Mouse (Mus musculus) T-cell, adult 2 months (primary cell): ENCODE data around the gene Qsox2.

Experiments
- DNase-seq: peaks from one replicate; pipeline ENCODE4 v3.0.0; 2022; ENCODE audit warnings: low spot score

The Qsox2 gene

GRCm38 (mm10) chr2:26237290-26237782 is at the start of gene Qsox2:
Gene Qsox2, minus strand, starts transcription at chr2:26237525.
- DNase-seq = peak; percentile 80

DNA sequence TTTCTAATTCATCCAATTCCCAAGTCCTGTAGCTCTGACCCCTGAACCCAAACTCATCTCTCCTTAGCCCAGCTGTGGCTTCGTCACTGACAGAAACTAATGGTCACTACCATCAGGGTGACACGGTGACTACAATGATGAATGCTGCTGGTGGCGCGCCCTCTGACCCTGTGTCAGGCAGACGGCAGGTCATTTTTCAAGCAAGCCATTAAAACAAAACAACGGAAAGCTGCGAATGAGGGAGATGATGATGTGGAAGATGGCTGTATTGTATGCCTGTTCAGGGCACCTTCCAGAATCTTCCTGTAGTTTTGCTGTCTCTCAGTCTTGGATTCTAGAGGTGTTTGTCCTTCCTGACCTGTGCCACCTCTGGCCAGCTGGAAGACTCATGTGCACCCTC is 49.1 kb upstream of the Qsox2 start:
- DNase-seq = no peak

DNA sequence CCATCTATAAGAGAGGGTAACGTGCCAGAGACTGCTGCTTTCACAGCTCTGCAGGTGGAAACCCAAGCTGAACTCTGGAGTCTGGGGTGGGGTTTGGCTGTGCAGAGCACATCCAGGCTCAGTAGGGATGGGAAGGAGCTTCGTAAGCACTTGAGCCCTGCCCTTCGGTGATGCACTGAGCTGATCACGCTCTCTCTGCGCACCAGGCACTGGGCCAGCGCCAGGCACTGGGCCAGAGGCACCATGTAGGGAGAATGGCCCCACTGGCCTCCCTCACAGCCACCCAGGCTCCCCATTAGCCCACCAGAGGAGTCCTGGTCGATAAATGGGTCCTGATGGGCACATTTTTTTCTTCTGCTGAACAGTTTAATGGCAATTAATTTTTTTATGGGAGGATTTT is 48.5 kb upstream of the Qsox2 start:
- DNase-seq = no peak

DNA sequence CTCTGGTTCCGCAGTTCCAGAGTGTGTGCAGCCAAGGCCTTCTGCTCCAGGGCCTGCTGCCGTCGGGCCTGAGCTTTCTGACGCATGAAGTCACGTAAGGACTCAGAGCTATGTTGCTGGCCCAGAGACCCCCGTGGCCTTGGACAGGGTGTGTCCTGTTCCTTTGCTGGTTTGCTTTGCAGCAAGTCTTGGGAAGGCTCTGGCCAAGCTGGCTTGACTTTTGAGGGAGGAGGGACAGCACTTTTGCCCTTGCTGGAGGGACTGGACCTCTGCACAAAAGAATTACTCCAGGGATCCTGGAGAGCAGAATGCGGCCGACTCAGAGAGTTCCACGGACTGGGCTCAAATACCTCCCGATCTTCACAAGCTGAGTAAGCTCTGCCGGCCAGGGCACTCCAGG is 43.3 kb upstream of the Qsox2 start:
- no peak for DNase-seq

DNA sequence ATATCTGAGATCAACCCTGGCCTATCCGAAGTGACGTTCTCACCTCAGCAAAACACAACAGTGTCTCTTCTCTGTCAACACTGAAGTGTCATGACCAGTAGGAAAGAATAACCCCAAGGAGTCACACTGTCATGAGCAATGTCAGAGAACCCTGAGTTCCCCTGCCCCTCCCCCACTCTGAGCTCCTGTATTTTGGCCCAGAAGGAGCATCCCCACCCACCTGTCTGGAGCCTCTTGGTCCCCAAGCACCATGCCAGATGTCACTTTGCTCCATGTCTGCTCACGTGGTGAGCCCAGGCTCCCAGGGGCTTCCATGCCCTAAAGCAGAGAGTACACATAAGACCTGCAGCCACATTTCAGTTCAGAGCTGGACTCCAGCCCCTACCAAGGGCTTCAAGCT is 42.4 kb upstream of the Qsox2 start:
- no peak for DNase-seq

- no peak for DNase-seq
Observed at GRCm38 (mm10) chr2:26273611-26274010, 36.3 kb upstream of the Qsox2 start.

DNA sequence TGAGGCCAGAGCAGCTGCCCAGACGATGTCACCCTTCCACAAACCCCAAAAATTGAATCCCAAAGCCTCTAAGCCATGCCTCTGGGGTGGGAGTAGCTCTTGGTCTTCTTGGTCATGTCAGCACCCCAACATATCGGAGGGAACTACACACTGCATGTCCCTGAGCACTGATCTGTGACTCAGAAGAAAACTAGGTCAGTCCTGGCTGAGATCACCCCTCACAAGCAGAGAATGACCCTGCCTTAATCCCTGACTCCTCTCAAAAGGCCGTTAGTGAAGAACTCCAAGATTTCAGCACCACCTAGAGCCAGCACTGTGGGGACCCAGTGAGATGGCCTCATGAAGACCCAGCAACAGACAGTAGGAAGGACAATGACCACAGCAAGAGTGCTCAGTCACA is 30.9 kb upstream of the Qsox2 start:
- DNase-seq = no peak

- no peak for DNase-seq
Observed at GRCm38 (mm10) chr2:26266066-26266742, 28.9 kb upstream of the Qsox2 start.

- no peak for DNase-seq
Observed at GRCm38 (mm10) chr2:26265095-26265494, 27.8 kb upstream of the Qsox2 start.

- no peak for DNase-seq
Observed at GRCm38 (mm10) chr2:26264646-26265045, 27.3 kb upstream of the Qsox2 start.

DNA sequence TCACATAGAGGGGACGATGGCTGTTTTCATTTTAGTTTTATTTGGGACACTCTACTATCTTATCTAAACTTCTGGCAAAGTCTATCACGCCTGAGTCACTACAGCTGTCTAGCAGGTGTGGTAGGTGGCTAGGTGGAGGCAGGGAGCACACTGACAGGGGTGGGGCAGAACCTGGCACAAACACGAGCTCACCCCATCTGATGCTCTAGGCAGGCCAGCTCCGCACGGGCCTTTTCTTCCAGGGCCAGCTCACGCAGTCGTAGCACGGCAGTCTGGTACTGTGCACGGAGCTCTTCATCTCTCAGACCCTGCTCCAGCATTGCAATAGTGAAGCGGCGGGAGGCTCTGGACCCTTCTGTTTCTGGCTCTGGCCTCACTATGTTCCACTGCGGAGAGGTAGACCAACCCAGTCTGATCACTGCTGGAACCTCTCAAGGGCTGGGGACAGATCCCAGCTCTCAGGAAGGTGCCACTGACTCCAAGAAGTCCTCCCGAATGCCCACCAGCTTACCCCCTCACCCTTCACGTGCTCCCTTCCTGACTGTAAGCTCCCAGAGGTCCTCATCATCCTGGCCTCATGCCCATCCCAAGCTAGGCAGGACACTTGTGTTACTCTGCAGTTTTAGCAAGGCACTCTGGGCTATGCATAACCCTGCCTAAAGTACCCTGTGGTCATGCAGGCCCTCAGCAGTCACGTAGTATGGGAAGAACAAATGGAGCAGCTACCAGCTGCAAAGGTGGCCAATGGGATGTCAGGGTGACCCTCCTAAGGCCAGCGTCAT is 20.2 kb upstream of the Qsox2 start:
- DNase-seq = no peak

DNA sequence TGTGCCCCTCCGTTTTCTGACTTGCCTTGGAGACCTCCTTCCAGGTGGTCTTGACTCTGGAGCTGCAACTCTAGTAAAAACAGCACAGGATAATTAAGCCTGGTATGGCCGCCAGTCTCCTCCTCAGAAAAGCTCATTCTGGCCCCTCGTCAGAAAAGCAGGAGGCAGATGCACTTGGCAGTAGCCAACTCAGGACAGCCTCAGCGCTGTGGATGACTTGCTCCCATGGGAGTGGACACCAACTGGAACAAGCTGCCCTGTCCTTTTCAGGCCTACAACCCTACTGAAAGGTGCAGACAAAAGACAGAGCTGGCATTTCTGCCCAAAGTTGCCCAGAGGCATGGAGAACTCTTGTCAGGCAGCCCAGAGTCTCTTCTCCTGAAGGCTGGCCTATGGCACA is 17.5 kb upstream of the Qsox2 start:
- no peak for DNase-seq

DNA sequence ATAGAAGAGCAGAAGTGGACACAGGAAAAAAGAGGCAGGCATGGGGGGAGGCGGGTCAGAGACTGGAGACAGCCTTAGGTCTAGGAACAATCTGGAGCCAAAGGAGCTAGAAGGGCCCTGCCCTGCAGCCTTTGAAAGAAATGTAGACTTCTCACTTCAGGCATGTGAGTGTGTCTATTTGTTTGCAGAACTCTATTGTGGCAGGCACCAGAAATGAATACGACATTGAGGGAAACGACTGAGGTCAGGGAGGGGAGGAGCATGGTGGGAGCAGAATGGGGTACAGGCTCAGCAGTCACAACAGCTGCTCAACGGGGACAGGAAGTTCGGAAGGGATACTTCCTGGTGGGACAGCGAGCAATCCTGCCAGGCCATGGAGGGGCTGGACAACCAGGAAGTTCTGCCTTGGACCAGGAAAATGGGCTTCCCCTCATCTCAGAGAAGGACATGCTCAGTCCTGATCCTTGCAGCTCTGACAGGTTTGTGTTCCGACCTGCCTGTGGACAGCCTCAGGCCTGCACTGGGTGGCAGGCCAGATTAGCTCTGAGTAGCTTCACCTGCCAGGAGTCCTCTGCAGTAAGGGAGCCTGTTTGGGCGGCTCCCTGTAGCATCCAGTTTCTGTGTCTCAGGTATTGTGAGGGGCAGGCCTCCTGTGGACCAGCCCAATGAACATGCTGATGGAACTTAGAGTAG is 15.3 kb upstream of the Qsox2 start:
- DNase-seq = no peak

- DNase-seq = no peak
Observed at GRCm38 (mm10) chr2:26247531-26247930, 10.2 kb upstream of the Qsox2 start.

GRCm38 (mm10) chr2:26240841-26241240 is 3.5 kb upstream of the Qsox2 start:
- DNase-seq = no peak

GRCm38 (mm10) chr2:26240330-26240729 is 3.0 kb upstream of the Qsox2 start:
- DNase-seq = no peak

- DNase-seq = no peak
Observed at GRCm38 (mm10) chr2:26236681-26237289, 540 bp downstream of the Qsox2 start.

DNA sequence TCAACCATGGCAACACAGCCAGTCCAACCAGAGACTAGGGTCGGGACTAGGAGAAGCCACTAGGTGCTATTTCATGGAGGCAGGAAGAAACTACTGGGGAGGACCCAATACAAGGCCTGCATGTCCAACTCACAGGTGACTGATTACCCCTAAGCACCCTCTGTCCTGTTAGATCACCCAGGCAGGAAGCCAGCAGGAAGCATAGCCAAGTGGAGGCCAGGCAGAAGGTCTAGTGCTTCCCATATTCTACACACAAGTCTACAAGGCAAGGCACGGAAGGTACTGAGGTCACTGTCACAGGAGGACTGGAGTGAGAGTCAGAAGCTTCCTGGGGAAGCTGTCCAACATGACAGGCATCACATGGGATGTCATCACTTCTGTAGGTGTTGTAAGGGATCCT is 2.6 kb downstream of the Qsox2 start:
- no peak for DNase-seq

GRCm38 (mm10) chr2:26234253-26234652 is 3.1 kb downstream of the Qsox2 start:
- DNase-seq = no peak

- no peak for DNase-seq
Observed at GRCm38 (mm10) chr2:26231366-26231765, 6.0 kb downstream of the Qsox2 start.

GRCm38 (mm10) chr2:26230253-26230652 is 7.1 kb downstream of the Qsox2 start:
- no peak for DNase-seq

DNA sequence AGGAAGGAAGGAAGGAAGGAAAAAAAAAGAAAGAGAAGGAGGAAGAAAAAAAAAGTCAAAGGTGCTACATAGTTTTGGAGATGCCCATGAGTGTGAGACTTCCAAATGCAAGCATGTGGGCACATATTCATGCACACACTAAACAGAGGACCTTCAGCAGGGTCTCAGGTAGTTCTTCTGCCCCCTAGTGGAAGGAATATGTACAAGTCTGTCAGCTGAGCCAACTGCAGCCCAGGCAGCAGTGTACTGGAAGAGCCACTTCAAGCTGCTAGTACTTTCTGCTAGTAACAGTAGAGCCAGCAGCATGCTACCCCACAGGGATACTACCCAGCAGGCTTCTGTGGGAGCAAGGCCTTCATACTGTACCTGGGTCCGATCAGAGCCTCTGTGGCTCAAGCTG is 9.5 kb downstream of the Qsox2 start:
- peak; percentile 34 for DNase-seq

- DNase-seq = no peak
Observed at GRCm38 (mm10) chr2:26225242-26225641, 12.1 kb downstream of the Qsox2 start.
